Mouse (Mus musculus) brain, embryonic 14.5 days (tissue): ENCODE results near the gene Tex52.

ENCODE experiments used
- CTCF ChIP-seq: fragments of 200-500 bp; IDR thresholded peaks from 2 replicates; pipeline ENCODE4 v1.5.1; 2012; ENCODE audit warnings: inconsistent platforms, mild to moderate bottlenecking, moderate library complexity, borderline replicate concordance; ENCODE audit not compliant: insufficient read depth, insufficient read length; ENCODE audit errors: extremely low read depth
- POLR2A ChIP-seq: fragments of 200-500 bp; IDR thresholded peaks from 2 replicates; pipeline ENCODE4 v1.6.1; 2012; ENCODE audit warnings: mild to moderate bottlenecking, inconsistent platforms, borderline replicate concordance; ENCODE audit not compliant: poor library complexity, insufficient read depth, insufficient read length, severe bottlenecking; ENCODE audit errors: extremely low read depth

GRCm38 (mm10) chr6:128425046-128425445 lies 49.8 kb downstream of the Tex52 start:
- no peak for TF ChIP-seq CTCF
- no peak for TF ChIP-seq POLR2A
